Mouse (Mus musculus) liver, embryonic 15.5 days (tissue): ENCODE measurements around the gene Pard3. TPM values are rescaled to one million over a fixed set of nuclear protein-coding genes. Genes with fewer than 3 reads are reported as not detected.

ENCODE experiments used
- ATAC-seq: fragments of 200-750 bp; cut with Nextera tagmentation; 2 replicates; pipeline ENCODE4 v1.8.0; 2017; ENCODE audit warnings: moderate number of reproducible peaks, mild to moderate bottlenecking, moderate library complexity; ENCODE audit not compliant: insufficient read depth
- H3K27ac ChIP-seq: fragments of 300-500 bp; sonication (generic); replicated peaks from 2 replicates; pipeline ENCODE4 v1.5.1; 2015; ENCODE audit warnings: mild to moderate bottlenecking, inconsistent platforms
- H3K27me3 ChIP-seq: fragments of 300-500 bp; sonication (generic); 2 replicates; pipeline ENCODE4 v1.6.1; 2015; ENCODE audit warnings: mild to moderate bottlenecking, inconsistent platforms
- H3K36me3 ChIP-seq: fragments of 300-500 bp; sonication (generic); replicated peaks from 2 replicates; pipeline ENCODE4 v1.6.1; 2015; ENCODE audit warnings: moderate library complexity, mild to moderate bottlenecking, inconsistent platforms
- H3K4me1 ChIP-seq: fragments of 300-500 bp; sonication (generic); replicated peaks from 2 replicates; pipeline ENCODE4 v1.6.1; 2015; ENCODE audit warnings: inconsistent platforms
- H3K4me2 ChIP-seq: fragments of 300-500 bp; sonication (generic); 2 replicates; pipeline ENCODE4 v1.6.1; 2015; ENCODE audit warnings: moderate library complexity, mild to moderate bottlenecking, inconsistent platforms
- H3K4me3 ChIP-seq: fragments of 300-500 bp; sonication (generic); replicated peaks from 2 replicates; pipeline ENCODE4 v1.5.1; 2015; ENCODE audit warnings: mild to moderate bottlenecking, inconsistent platforms
- H3K9ac ChIP-seq: fragments of 300-500 bp; sonication (generic); 2 replicates; pipeline ENCODE4 v1.6.1; 2015; ENCODE audit warnings: moderate library complexity, mild to moderate bottlenecking, inconsistent platforms
- H3K9me3 ChIP-seq: fragments of 300-500 bp; sonication (generic); replicated peaks from 2 replicates; pipeline ENCODE4 v1.6.1; 2016; ENCODE audit warnings: inconsistent platforms
- WGBS: fragments of 180-500 bp; shearing (Covaris S2); methylation state at CpG from one replicate; pipeline ENCODE4 v1.1.7; 2015; ENCODE audit warnings: mixed read lengths; ENCODE audit not compliant: insufficient replicate concordance; 5-methylcytosine and 5-hydroxymethylcytosine counted together
- polyA plus RNA-seq: library from polyadenylated mRNA; unstranded; fragments of >200 nt; fragmentation: Nextera tagmentation; extraction: Ambion mirVana; gene quantifications from 2 replicates; pipeline ENCODE4 v1.2.1, GENCODE M21; 2015

The Pard3 gene
- polyA plus RNA-seq, 1 experiment from 2014 or later: 6.3 TPM

- H3K4me3 ChIP-seq: no peak overlapping the region
- no peak overlapping the region for H3K27ac ChIP-seq
- H3K27me3 ChIP-seq: no peaks in the 10 kb centered on the region
- no peak overlapping the region for H3K9ac ChIP-seq
- no peaks in the 10 kb centered on the region for H3K4me1 ChIP-seq
- no peaks in the 10 kb centered on the region for H3K36me3 ChIP-seq
- no peaks in the 10 kb centered on the region for H3K9me3 ChIP-seq
- H3K4me2 ChIP-seq: no peak overlapping the region
- no peak for ATAC-seq
- WGBS: 63% methylated on average over 10 of the region's 10 CpGs
Measured at GRCm38 (mm10) chr8:127609316-127609715, 545.6 kb downstream of the Pard3 start.

GRCm38 (mm10) chr8:127614206-127614605, 550.5 kb downstream of the Pard3 start:
- Histone ChIP-seq H3K9ac (no peak overlapping the region), H3K4me2 (no peak overlapping the region), H3K4me3 (no peak overlapping the region), H3K9me3 (no peaks in the 10 kb centered on the region), H3K36me3 (no peaks in the 10 kb centered on the region), H3K27ac (no peak overlapping the region), H3K4me1 (no peaks in the 10 kb centered on the region), H3K27me3 (no peaks in the 10 kb centered on the region)
- WGBS: 76% methylated on average over 4 of the region's 4 CpGs
- no peak for ATAC-seq

DNA sequence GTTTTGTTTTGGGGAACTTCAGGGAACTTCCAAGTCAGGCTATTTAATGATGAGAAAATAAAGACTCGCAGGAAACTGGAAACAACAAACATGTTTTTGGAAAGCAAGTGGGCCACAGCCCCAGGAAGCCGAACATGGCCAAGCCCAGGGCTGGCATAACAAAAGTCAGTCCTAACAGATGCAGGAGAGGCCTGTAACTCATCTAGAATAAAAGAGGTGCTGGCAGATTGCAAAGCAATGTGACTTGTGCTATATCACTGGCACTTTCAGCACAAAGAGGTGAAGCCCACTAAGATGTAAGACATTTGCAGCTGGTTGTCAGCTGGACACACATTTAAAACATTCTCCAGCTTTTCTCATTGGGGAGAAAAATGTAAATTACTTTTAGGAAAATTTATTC, 553.0 kb downstream of the Pard3 start:
- no peak overlapping the region for H3K4me2 ChIP-seq
- no peak for ATAC-seq
- H3K9me3 ChIP-seq: no peaks in the 10 kb centered on the region
- no peak overlapping the region for H3K9ac ChIP-seq
- H3K27me3 ChIP-seq: no peaks in the 10 kb centered on the region
- no peaks in the 10 kb centered on the region for H3K36me3 ChIP-seq
- 58% methylated on average over 2 of the region's 2 CpGs for WGBS
- H3K27ac ChIP-seq: no peak overlapping the region
- H3K4me1 ChIP-seq: no peaks in the 10 kb centered on the region
- no peak overlapping the region for H3K4me3 ChIP-seq

- Histone ChIP-seq H3K27me3 (no peaks in the 10 kb centered on the region), H3K27ac (no peak overlapping the region), H3K4me2 (no peak overlapping the region), H3K36me3 (no peaks in the 10 kb centered on the region), H3K4me1 (no peaks in the 10 kb centered on the region), H3K9me3 (no peaks in the 10 kb centered on the region), H3K9ac (no peak overlapping the region), H3K4me3 (no peak overlapping the region)
- no peak for ATAC-seq
- WGBS: 62% methylated on average over 3 of the region's 3 CpGs
Measured at GRCm38 (mm10) chr8:127622137-127622536, 558.4 kb downstream of the Pard3 start.

GRCm38 (mm10) chr8:127638232-127639087, 574.8 kb downstream of the Pard3 start:
- no peak for ATAC-seq
- H3K4me3 ChIP-seq: no peak overlapping the region
- H3K9me3 ChIP-seq: no peaks in the 10 kb centered on the region
- H3K4me2 ChIP-seq: no peak overlapping the region
- H3K27ac ChIP-seq: no peak overlapping the region
- 76% methylated on average over 9 of the region's 9 CpGs for WGBS
- H3K4me1 ChIP-seq: no peaks in the 10 kb centered on the region
- no peaks in the 10 kb centered on the region for H3K27me3 ChIP-seq
- H3K36me3 ChIP-seq: no peaks in the 10 kb centered on the region
- H3K9ac ChIP-seq: no peak overlapping the region

- WGBS: 57% methylated on average over 4 of the region's 4 CpGs
- H3K4me2 ChIP-seq: no peak overlapping the region
- no peak for ATAC-seq
Measured at GRCm38 (mm10) chr8:127639088-127639453, 575.4 kb downstream of the Pard3 start.

GRCm38 (mm10) chr8:127655559-127655958, 591.9 kb downstream of the Pard3 start:
- WGBS: 64% methylated on average over 3 of the region's 3 CpGs
- ATAC-seq: no peak
- H3K4me1 ChIP-seq: no peaks in the 10 kb centered on the region

More at GRCm38 (mm10) chr8:127639088-127639453, 575.4 kb downstream of the Pard3 start:
- H3K27me3 ChIP-seq: no peaks in the 10 kb centered on the region
- H3K4me3 ChIP-seq: no peak overlapping the region
- H3K9me3 ChIP-seq: no peaks in the 10 kb centered on the region
- no peak overlapping the region for H3K27ac ChIP-seq
- H3K4me1 ChIP-seq: no peaks in the 10 kb centered on the region
- no peaks in the 10 kb centered on the region for H3K36me3 ChIP-seq
- H3K9ac ChIP-seq: no peak overlapping the region

More at GRCm38 (mm10) chr8:127655559-127655958, 591.9 kb downstream of the Pard3 start:
- Histone ChIP-seq H3K36me3 (no peaks in the 10 kb centered on the region), H3K9me3 (no peaks in the 10 kb centered on the region), H3K27ac (no peak overlapping the region), H3K27me3 (no peaks in the 10 kb centered on the region), H3K4me2 (no peak overlapping the region), H3K4me3 (no peak overlapping the region), H3K9ac (no peak overlapping the region)

Other genes with a start within 250 kb of the Pard3 start
- 106 and 116 TPM in 2 replicates for gene Tomm20, start 118.0 kb upstream of the Pard3 start, polyA plus RNA-seq
- gene Rbm34, start 92.8 kb upstream of the Pard3 start, polyA plus RNA-seq: 9.4 and 10.7 TPM in 2 replicates